Mouse (Mus musculus): ENCODE measurements at regions not wholly inside any gene's neighbourhood (a gene's known extent, or its start where the extent isn't known, plus 50 kb on each side); places are given as distances from the start of the nearest gene placed in this dataset.

DNA sequence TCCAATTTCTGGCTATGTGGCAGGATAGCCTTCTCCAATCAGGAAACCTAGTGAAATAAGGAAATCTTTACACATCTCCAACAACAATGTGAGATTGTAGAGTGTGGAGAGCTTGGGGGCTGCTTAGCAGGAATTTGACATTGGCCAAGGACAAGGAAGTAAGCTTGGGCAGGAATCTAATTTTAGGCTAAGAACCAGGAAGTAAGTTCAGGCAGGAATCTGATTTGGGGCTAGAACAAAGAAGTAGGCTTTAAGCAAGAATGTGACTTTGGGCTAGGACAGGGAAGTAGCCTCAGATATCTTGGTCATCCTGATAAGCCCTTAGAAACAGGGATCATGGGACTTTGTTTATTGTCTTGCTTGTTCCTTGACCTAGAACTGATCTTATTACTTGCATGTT, 117.6 kb upstream of the Hmga2 start:
- no peak for TF ChIP-seq POLR2A (IDR thresholded peaks at IDR 0.05; ENCODE audit: control insufficient read depth, low read depth, low read length)
- TF ChIP-seq CTCF (IDR thresholded peaks at IDR 0.05; ENCODE audit: control insufficient read depth, insufficient read depth, insufficient replicate concordance, low read depth, low read length): no peak

All from testis, adult 2 months (tissue).